Mouse (Mus musculus): ENCODE measurements around the gene Baiap2. TPM values are rescaled to one million over a fixed set of nuclear protein-coding genes. Genes with fewer than 3 reads are reported as not detected.

Gene Baiap2
- polyA plus RNA-seq, 1 experiment from 2014 or later: 18.2 TPM

DNA sequence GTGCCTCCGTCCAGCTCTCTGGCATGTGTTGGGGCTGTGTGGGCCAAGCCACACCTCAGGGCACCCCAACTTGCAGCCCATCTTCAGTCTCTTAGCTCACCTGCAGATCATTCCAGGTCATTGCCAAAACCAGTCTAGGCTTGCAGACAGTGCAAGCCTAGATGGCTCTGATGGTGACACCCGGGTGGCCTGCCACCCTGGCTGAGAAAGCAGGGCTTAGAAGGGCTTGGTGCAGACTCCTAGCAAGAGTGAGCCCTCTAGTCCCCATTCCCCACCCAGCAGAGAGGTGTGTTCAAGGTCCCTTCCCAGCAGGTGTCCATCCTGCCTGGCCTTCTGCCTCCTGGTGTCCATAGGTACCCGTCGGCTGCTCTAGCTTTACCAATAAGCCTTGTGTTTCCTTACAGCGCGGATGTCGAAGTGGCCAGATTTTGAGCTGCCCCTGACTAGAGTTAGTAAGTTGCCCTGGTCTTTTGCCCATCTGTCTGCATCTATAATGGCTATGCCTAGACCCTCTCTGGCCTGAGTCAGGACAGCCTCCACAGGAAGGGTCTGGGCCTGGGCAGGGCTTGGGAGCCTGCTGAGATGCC is 60.2 kb downstream of the Baiap2 start:
- H3K36me3 ChIP-seq (ENCODE audit: control insufficient read depth, insufficient read depth, low read length): peaks cover 8% of the 10 kb centered on the region
- no peak overlapping the region for H3K9ac ChIP-seq (ENCODE audit: low read depth, low read length)
- 89% methylated on average over 7 of the region's 7 CpGs for WGBS
- no peak overlapping the region for H3K4me2 ChIP-seq (replicated peaks; ENCODE audit: low read depth, low read length)
- ATAC-seq (ENCODE audit: low FRiP score, low TSS enrichment): no peak
- H3K4me1 ChIP-seq (ENCODE audit: control insufficient read depth, insufficient read depth, low read length): no peaks in the 10 kb centered on the region
- H3K4me3 ChIP-seq (ENCODE audit: low read length): no peak overlapping the region
- no peak overlapping the region for H3K27ac ChIP-seq (ENCODE audit: low read depth, low read length)
- no peaks in the 10 kb centered on the region for H3K9me3 ChIP-seq (ENCODE audit: control insufficient read depth, low read length)
- H3K27me3 ChIP-seq (ENCODE audit: control insufficient read depth, insufficient read depth, low read length): no peaks in the 10 kb centered on the region

DNA sequence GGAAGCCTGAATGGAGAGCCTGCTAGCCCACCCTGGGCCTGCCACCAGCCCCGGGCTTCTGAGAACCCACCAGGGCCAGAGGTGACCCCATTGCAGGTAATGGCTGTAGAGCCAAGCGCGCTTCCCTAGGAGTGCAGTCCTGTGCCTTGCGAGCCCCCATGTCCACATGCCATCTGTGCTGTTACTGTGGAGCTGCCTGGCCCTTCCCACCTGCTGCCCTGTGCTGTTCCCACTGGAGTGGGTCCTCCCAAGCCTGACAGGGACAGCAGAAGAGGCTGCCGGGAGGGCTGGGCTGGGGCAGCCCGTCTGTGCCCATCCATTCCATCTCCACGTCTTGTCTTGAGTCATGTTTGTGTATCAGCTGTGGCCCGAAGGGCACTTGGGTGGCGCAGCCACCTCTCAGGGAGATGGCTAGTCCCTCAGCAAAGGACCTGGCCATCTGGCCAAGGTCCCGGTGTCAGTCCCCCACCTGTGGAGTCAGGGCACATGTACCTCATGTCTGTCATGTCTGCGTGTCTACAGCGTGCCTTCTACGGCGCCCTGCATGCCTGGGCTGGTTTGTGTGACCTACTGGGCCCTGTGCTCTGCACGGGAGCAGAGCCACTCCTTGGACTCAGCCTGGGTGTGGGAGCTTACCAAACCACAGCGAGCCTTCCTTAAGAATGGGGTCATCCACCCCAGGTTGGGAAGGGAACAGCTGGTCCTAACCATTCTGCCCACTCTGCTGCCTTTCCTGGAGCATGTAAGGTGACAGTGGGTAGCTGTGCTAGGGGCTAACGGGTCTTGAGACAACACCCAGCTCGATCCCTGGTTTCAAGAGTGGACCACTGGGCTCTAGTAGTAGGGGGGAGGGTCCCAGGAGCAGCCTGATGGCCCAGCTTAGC is 63.1 kb downstream of the Baiap2 start:
- no peaks in the 10 kb centered on the region for H3K9me3 ChIP-seq (ENCODE audit: control insufficient read depth, low read length)
- WGBS: 87% methylated on average over 18 of the region's 18 CpGs
- no peak overlapping the region for H3K9ac ChIP-seq (ENCODE audit: low read depth, low read length)
- H3K27ac ChIP-seq (ENCODE audit: low read depth, low read length): no peak overlapping the region
- no peaks in the 10 kb centered on the region for H3K27me3 ChIP-seq (ENCODE audit: control insufficient read depth, insufficient read depth, low read length)
- no peaks in the 10 kb centered on the region for H3K36me3 ChIP-seq (ENCODE audit: control insufficient read depth, insufficient read depth, low read length)
- H3K4me2 ChIP-seq (replicated peaks; ENCODE audit: low read depth, low read length): no peak overlapping the region
- no peak for ATAC-seq (ENCODE audit: low FRiP score, low TSS enrichment)
- H3K4me1 ChIP-seq (ENCODE audit: control insufficient read depth, insufficient read depth, low read length): no peaks in the 10 kb centered on the region
- no peak overlapping the region for H3K4me3 ChIP-seq (ENCODE audit: low read length)

GRCm38 (mm10) chr11:120007496-120008080 is 65.0 kb downstream of the Baiap2 start:
- H3K36me3 ChIP-seq (ENCODE audit: control insufficient read depth, insufficient read depth, low read length): no peaks in the 10 kb centered on the region
- H3K4me1 ChIP-seq (ENCODE audit: control insufficient read depth, insufficient read depth, low read length): 0 out of 2 replicates have a peak, but pooled peaks cover 7% of the 10 kb centered on the region
- H3K27ac ChIP-seq (ENCODE audit: low read depth, low read length): no peak overlapping the region
- no peaks in the 10 kb centered on the region for H3K9me3 ChIP-seq (ENCODE audit: control insufficient read depth, low read length)
- H3K27me3 ChIP-seq (ENCODE audit: control insufficient read depth, insufficient read depth, low read length): peaks cover 9% of the 10 kb centered on the region; the same call in 1 of the 2 replicates
- whole genome bisulfite sequencing: 46% methylated on average over 4 of the region's 4 CpGs
- ATAC-seq (ENCODE audit: low FRiP score, low TSS enrichment): no peak
- no peak overlapping the region for H3K9ac ChIP-seq (ENCODE audit: low read depth, low read length)
- H3K4me2 ChIP-seq (replicated peaks; ENCODE audit: low read depth, low read length): no peak overlapping the region
- H3K4me3 ChIP-seq (ENCODE audit: low read length): no peak overlapping the region

DNA sequence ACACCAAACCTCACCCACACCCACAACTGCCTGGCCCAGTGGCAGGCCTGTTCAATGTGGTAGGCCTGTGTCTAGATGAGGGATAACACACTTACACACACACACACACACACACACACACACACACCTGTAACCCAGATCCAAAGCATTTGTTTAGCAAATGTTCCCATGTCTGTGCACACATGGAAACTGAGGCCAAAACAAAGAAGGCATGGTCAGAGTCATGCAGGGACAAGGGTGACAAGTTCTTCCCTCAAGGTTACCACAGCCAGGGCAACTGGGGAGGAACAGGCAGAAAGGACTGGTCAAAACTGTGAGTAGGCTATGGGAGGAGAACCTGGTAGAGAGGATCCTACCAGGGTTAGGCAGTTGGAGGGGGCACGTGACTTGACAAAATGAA is 65.9 kb downstream of the Baiap2 start:
- Histone ChIP-seq H3K27me3 (ENCODE audit: control insufficient read depth, insufficient read depth, low read length) (peaks cover 11% of the 10 kb centered on the region; the same call in 1 of the 2 replicates), H3K27ac (ENCODE audit: low read depth, low read length) (no peak overlapping the region), H3K4me2 (replicated peaks; ENCODE audit: low read depth, low read length) (no peak overlapping the region), H3K36me3 (ENCODE audit: control insufficient read depth, insufficient read depth, low read length) (no peaks in the 10 kb centered on the region), H3K4me1 (ENCODE audit: control insufficient read depth, insufficient read depth, low read length) (0 out of 2 replicates have a peak, but pooled peaks cover 7% of the 10 kb centered on the region), H3K9ac (ENCODE audit: low read depth, low read length) (no peak overlapping the region), H3K9me3 (ENCODE audit: control insufficient read depth, low read length) (no peaks in the 10 kb centered on the region), H3K4me3 (ENCODE audit: low read length) (no peak overlapping the region)
- 91% methylated on average over 1 of the region's 1 CpGs for WGBS
- no peak for ATAC-seq (ENCODE audit: low FRiP score, low TSS enrichment)

GRCm38 (mm10) chr11:120008956-120009355 is 66.4 kb downstream of the Baiap2 start:
- Histone ChIP-seq H3K27ac (ENCODE audit: low read depth, low read length) (no peak overlapping the region), H3K9me3 (ENCODE audit: control insufficient read depth, low read length) (no peaks in the 10 kb centered on the region), H3K9ac (ENCODE audit: low read depth, low read length) (no peak overlapping the region), H3K36me3 (ENCODE audit: control insufficient read depth, insufficient read depth, low read length) (no peaks in the 10 kb centered on the region), H3K27me3 (ENCODE audit: control insufficient read depth, insufficient read depth, low read length) (peaks cover 11% of the 10 kb centered on the region; the same call in 1 of the 2 replicates), H3K4me3 (ENCODE audit: low read length) (no peak overlapping the region), H3K4me1 (ENCODE audit: control insufficient read depth, insufficient read depth, low read length) (0 out of 2 replicates have a peak, but pooled peaks cover 7% of the 10 kb centered on the region), H3K4me2 (replicated peaks; ENCODE audit: low read depth, low read length) (no peak overlapping the region)
- ATAC-seq (ENCODE audit: low FRiP score, low TSS enrichment): no peak
- WGBS: 85% methylated on average over 8 of the region's 8 CpGs

- Histone ChIP-seq H3K4me3 (ENCODE audit: low read length) (no peak overlapping the region), H3K9me3 (ENCODE audit: control insufficient read depth, low read length) (no peaks in the 10 kb centered on the region), H3K36me3 (ENCODE audit: control insufficient read depth, insufficient read depth, low read length) (no peaks in the 10 kb centered on the region), H3K27me3 (ENCODE audit: control insufficient read depth, insufficient read depth, low read length) (peaks cover 11% of the 10 kb centered on the region; the same call in 1 of the 2 replicates), H3K4me1 (ENCODE audit: control insufficient read depth, insufficient read depth, low read length) (0 out of 2 replicates have a peak, but pooled peaks cover 7% of the 10 kb centered on the region), H3K27ac (ENCODE audit: low read depth, low read length) (no peak overlapping the region), H3K9ac (ENCODE audit: low read depth, low read length) (no peak overlapping the region), H3K4me2 (replicated peaks; ENCODE audit: low read depth, low read length) (no peak overlapping the region)
- ATAC-seq (ENCODE audit: low FRiP score, low TSS enrichment): no peak
- WGBS: 79% methylated on average over 20 of the region's 20 CpGs
Observed at GRCm38 (mm10) chr11:120009937-120010336, 67.4 kb downstream of the Baiap2 start.

DNA sequence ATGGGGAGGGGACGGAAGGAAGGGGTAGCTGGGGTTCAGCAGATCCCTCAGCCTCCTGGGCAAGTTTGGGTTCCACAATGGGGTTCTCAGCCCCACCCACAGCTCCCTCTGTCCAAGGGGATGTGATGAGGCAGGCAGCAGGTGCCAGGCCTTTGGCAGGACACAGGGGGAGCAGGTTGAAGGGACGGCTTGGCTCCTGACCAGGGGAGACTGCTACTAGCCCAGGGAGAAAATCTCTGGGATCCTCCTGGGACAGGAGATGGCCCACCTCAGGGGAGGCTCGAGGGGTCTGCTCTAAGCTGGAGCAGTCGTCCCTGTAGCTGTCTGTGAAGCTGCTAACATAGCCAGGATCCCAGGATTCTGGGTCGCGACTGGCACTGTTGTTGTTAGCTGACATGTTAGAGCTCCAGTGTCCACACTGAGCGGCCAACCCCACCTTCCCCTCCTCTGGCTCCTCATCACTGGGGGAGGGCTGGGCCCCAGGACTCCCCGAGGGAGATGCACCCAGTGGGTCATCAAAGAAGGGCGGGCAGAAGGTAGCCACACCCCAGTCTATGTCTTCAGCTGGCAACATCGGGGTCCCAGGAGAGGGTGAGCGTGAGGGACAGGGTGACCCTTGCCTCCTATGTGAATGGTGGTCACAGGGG is 68.7 kb downstream of the Baiap2 start:
- Histone ChIP-seq H3K9me3 (ENCODE audit: control insufficient read depth, low read length) (no peaks in the 10 kb centered on the region), H3K27me3 (ENCODE audit: control insufficient read depth, insufficient read depth, low read length) (peaks cover 11% of the 10 kb centered on the region; the same call in 1 of the 2 replicates), H3K27ac (ENCODE audit: low read depth, low read length) (no peak overlapping the region), H3K4me3 (ENCODE audit: low read length) (no peak overlapping the region), H3K9ac (ENCODE audit: low read depth, low read length) (peak overlapping the region; percentile 1; the same call in 1 of the 2 replicates), H3K4me2 (replicated peaks; ENCODE audit: low read depth, low read length) (no peak overlapping the region), H3K4me1 (ENCODE audit: control insufficient read depth, insufficient read depth, low read length) (0 out of 2 replicates have a peak, but pooled peaks cover 7% of the 10 kb centered on the region), H3K36me3 (ENCODE audit: control insufficient read depth, insufficient read depth, low read length) (no peaks in the 10 kb centered on the region)
- no peak for ATAC-seq (ENCODE audit: low FRiP score, low TSS enrichment)
- 76% methylated on average over 11 of the region's 11 CpGs for WGBS

DNA sequence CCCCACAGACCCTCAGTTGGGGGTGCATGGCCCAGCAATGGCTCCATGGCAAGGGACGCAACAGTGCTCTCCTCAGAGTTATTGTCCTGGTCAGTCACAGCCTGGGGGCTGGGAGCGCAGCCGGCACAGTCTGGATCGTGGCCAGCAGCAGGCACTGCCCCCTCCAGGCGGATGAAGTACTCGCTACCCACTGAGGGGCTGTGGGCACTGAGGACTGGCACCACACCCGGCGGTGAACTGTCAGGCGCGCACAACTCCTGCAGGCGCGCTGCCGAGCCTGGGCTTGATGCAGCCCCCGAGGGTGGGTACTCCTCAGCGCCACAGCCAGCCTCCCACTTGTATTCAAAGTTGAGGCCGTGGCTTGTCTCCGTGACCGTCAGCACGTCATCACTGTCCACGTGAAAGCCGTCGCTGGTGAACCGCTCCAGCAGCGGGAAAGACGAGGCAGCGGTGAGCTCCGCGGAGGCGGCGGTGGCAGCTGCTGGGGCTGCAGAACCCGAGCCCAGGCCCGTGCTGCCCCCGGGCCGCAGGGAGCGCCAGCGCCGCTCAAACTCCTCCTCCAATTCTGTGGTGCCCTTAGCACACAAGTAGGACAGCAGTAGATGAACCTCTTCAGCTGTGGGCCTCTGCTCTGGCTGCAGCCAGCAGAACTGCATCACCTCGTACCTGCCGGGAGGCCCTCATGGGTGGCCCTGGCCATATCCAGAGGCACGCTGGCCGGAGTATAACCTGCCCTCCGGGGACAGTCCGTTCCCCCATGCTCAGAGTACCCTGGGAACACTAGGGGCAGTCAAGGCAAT is 69.4 kb downstream of the Baiap2 start:
- Histone ChIP-seq H3K9ac (ENCODE audit: low read depth, low read length) (peak overlapping the region; percentile 1; the same call in 1 of the 2 replicates), H3K9me3 (ENCODE audit: control insufficient read depth, low read length) (no peaks in the 10 kb centered on the region), H3K27ac (ENCODE audit: low read depth, low read length) (no peak overlapping the region), H3K4me3 (ENCODE audit: low read length) (no peak overlapping the region), H3K4me2 (replicated peaks; ENCODE audit: low read depth, low read length) (peak overlapping the region; percentile 24), H3K4me1 (ENCODE audit: control insufficient read depth, insufficient read depth, low read length) (0 out of 2 replicates have a peak, but pooled peaks cover 7% of the 10 kb centered on the region), H3K36me3 (ENCODE audit: control insufficient read depth, insufficient read depth, low read length) (no peaks in the 10 kb centered on the region), H3K27me3 (ENCODE audit: control insufficient read depth, insufficient read depth, low read length) (peaks cover 11% of the 10 kb centered on the region; the same call in 1 of the 2 replicates)
- WGBS: 43% methylated on average over 43 of the region's 43 CpGs
- ATAC-seq (ENCODE audit: low FRiP score, low TSS enrichment): peak; percentile 24; the same call in 1 of the 2 replicates

Measured in kidney, embryonic 14.5 days (tissue).